Mouse (Mus musculus) liver, embryonic 14.5 days (tissue): Measurements from ENCODE around the gene Mbnl2.

Experiments
- CTCF ChIP-seq: IDR thresholded peaks from 2 replicates; pipeline ENCODE4 v1.5.1; 2016; ENCODE audit warnings: antibody characterized with exemption, low read depth, control low read depth
- EP300 ChIP-seq: IDR thresholded peaks from 2 replicates; pipeline ENCODE4 v1.6.1; 2016; ENCODE audit warnings: antibody characterized with exemption, low read depth

- TF ChIP-seq CTCF (no peak), EP300 (no peak)
Observed at GRCm38 (mm10) chr14:120242711-120243110, 32.8 kb upstream of the Mbnl2 start.
